Mouse (Mus musculus) MEL (cell line): ENCODE measurements at regions not wholly inside any gene's neighbourhood (a gene's known extent, or its start where the extent isn't known, plus 50 kb on each side); places are given as distances from the start of the nearest gene placed in this dataset.

ENCODE experiments used
- DNase-seq: peaks from one replicate; pipeline ENCODE4 v3.0.0; 2011; ENCODE audit warnings: low read depth, low spot score
- H3K27ac ChIP-seq: 2 replicates; pipeline ENCODE4 v1.5.1; 2012; ENCODE audit warnings: low read depth, mild to moderate bottlenecking, control low read depth, low read length, moderate library complexity; ENCODE audit not compliant: control insufficient read depth
- H3K27me3 ChIP-seq, 2 experiments: fragments of 150-350 bp in 1 of 2; sonication (generic) in 1 of 2; 2 replicates each; pipeline ENCODE4 v1.6.1; 2012; ENCODE audit warnings: low read length in 2 of 2, mild to moderate bottlenecking in 2 of 2, improper control_type of control experiment in 1 of 2, moderate library complexity in 1 of 2; ENCODE audit not compliant: insufficient read depth in 2 of 2, control insufficient read depth in 1 of 2
- H3K36me3 ChIP-seq, 2 experiments: 2 replicates each; pipeline ENCODE4 v1.6.1; 2012 to 2014; ENCODE audit warnings: low read length in 2 of 2, improper control_type of control experiment in 1 of 2, inconsistent platforms in 1 of 2, mild to moderate bottlenecking in 1 of 2; ENCODE audit not compliant: insufficient read depth in 2 of 2, control insufficient read depth in 1 of 2
- H3K4me1 ChIP-seq, 2 experiments: fragments of 150-350 bp in 1 of 2; sonication (generic) in 1 of 2; 2 replicates each; pipeline ENCODE4 v1.6.1; 2012; ENCODE audit warnings: low read length in 2 of 2, improper control_type of control experiment in 1 of 2, mild to moderate bottlenecking in 1 of 2; ENCODE audit not compliant: insufficient read depth in 2 of 2, control insufficient read depth in 1 of 2
- H3K4me3 ChIP-seq, 2 experiments: fragments of 150-350 bp in 1 of 2; sonication (generic) in 1 of 2; 2 replicates each; pipeline ENCODE4 v1.5.1; 2012; ENCODE audit warnings: low read depth in 2 of 2, low read length in 2 of 2, mild to moderate bottlenecking in 2 of 2, moderate library complexity in 2 of 2, control low read depth in 1 of 2, improper control_type of control experiment in 1 of 2; ENCODE audit not compliant: control insufficient read depth in 1 of 2, insufficient read depth in 1 of 2
- H3K79me2 ChIP-seq: 2 replicates; pipeline ENCODE4 v1.6.1; 2012; ENCODE audit warnings: mild to moderate bottlenecking, low read length, moderate library complexity; ENCODE audit not compliant: control insufficient read depth, poor library complexity, insufficient read depth
- H3K9ac ChIP-seq: 2 replicates; pipeline ENCODE4 v1.6.1; 2012; ENCODE audit warnings: low read depth, mild to moderate bottlenecking, control low read depth, low read length, moderate library complexity; ENCODE audit not compliant: control insufficient read depth, poor library complexity, severe bottlenecking
- H3K9me3 ChIP-seq: fragments of 150-350 bp; sonication (generic); replicated peaks from 2 replicates; pipeline ENCODE4 v1.6.1; 2012; ENCODE audit warnings: mild to moderate bottlenecking, low read length, improper control_type of control experiment, moderate library complexity; ENCODE audit not compliant: insufficient read depth
- CTCF ChIP-seq, 3 experiments: IDR thresholded peaks in 2 of 3; conservative IDR thresholded peaks in 1 of 3; 2 replicates each; pipeline ENCODE4 v1.5.1; 2011 to 2012; ENCODE audit warnings: low read length in 3 of 3, low read depth in 2 of 3, mild to moderate bottlenecking in 2 of 3, improper control_type of control experiment in 1 of 3, inconsistent platforms in 1 of 3, mixed read lengths in 1 of 3, moderate library complexity in 1 of 3; ENCODE audit not compliant: control insufficient read depth in 1 of 3, insufficient read depth in 1 of 3, poor library complexity in 1 of 3, severe bottlenecking in 1 of 3
- E2F4 ChIP-seq: IDR thresholded peaks from 2 replicates; pipeline ENCODE4 v1.6.1; 2011; ENCODE audit warnings: low read depth, low read length, improper control_type of control experiment, borderline replicate concordance
- HCFC1 ChIP-seq: IDR thresholded peaks from 2 replicates; pipeline ENCODE4 v1.6.1; 2012; ENCODE audit warnings: low read depth, mild to moderate bottlenecking, inconsistent platforms, low read length, improper control_type of control experiment, moderate library complexity
- KAT2A ChIP-seq: conservative IDR thresholded peaks from 2 replicates; pipeline ENCODE4 v1.6.1; 2012; ENCODE audit warnings: low read depth, low read length, improper control_type of control experiment, inconsistent platforms
- MAX ChIP-seq: IDR thresholded peaks from 2 replicates; pipeline ENCODE4 v1.6.1; 2011; ENCODE audit warnings: low read length, improper control_type of control experiment
- MYB ChIP-seq: IDR thresholded peaks from 2 replicates; pipeline ENCODE4 v1.6.1; 2011; ENCODE audit warnings: mild to moderate bottlenecking, low read depth, low read length, improper control_type of control experiment
- MYC ChIP-seq: IDR thresholded peaks from 2 replicates; pipeline ENCODE4 v1.6.1; 2011; ENCODE audit warnings: low read depth, mild to moderate bottlenecking, low read length, improper control_type of control experiment, moderate library complexity
- NRF1 ChIP-seq: IDR thresholded peaks from 2 replicates; pipeline ENCODE4 v1.6.1; 2014; ENCODE audit warnings: low read depth, mild to moderate bottlenecking, inconsistent platforms, low read length, improper control_type of control experiment, moderate library complexity; ENCODE audit not compliant: poor library complexity, insufficient read depth, severe bottlenecking
- POLR2A ChIP-seq, 2 experiments: IDR thresholded peaks; 2 replicates each; pipeline ENCODE4 v1.6.1; 2011 to 2012; ENCODE audit warnings: low read length in 2 of 2, mild to moderate bottlenecking in 2 of 2, control low read depth in 1 of 2, improper control_type of control experiment in 1 of 2, low read depth in 1 of 2, moderate library complexity in 1 of 2; ENCODE audit not compliant: control insufficient read depth in 1 of 2, insufficient read depth in 1 of 2, poor library complexity in 1 of 2
- POLR2AphosphoS5 ChIP-seq: IDR thresholded peaks from 2 replicates; pipeline ENCODE4 v1.6.1; 2012; ENCODE audit warnings: low read depth, borderline replicate concordance, mild to moderate bottlenecking, inconsistent platforms, low read length, moderate library complexity, mixed read lengths
- RAD21 ChIP-seq: IDR thresholded peaks from 2 replicates; pipeline ENCODE4 v1.6.1; 2011; ENCODE audit warnings: mild to moderate bottlenecking, low read depth, low read length, improper control_type of control experiment
- RCOR1 ChIP-seq: IDR thresholded peaks from 2 replicates; pipeline ENCODE4 v1.6.1; 2012; ENCODE audit warnings: low read depth, mild to moderate bottlenecking, inconsistent platforms, low read length, improper control_type of control experiment
- SIN3A ChIP-seq: IDR thresholded peaks from 2 replicates; pipeline ENCODE4 v1.6.1; 2012; ENCODE audit warnings: low read length, improper control_type of control experiment, inconsistent platforms
- TBP ChIP-seq: IDR thresholded peaks from 2 replicates; pipeline ENCODE4 v1.8.0; 2011; ENCODE audit warnings: low read depth, low read length, improper control_type of control experiment
- TCF12 ChIP-seq: IDR thresholded peaks from 2 replicates; pipeline ENCODE4 v1.6.1; 2014; ENCODE audit warnings: low read depth, mild to moderate bottlenecking, inconsistent platforms, low read length, improper control_type of control experiment, moderate library complexity
- UBTF ChIP-seq: IDR thresholded peaks from 2 replicates; pipeline ENCODE4 v1.6.1; 2012; ENCODE audit warnings: low read depth, mild to moderate bottlenecking, inconsistent platforms, low read length, improper control_type of control experiment, moderate library complexity, borderline replicate concordance; ENCODE audit not compliant: insufficient read depth
- USF1 ChIP-seq: IDR thresholded peaks from 2 replicates; pipeline ENCODE4 v1.6.1; 2014; ENCODE audit warnings: low read depth, mild to moderate bottlenecking, inconsistent platforms, low read length, improper control_type of control experiment, moderate library complexity
- ZMIZ1 ChIP-seq: IDR thresholded peaks from 2 replicates; pipeline ENCODE4 v1.6.1; 2012; ENCODE audit warnings: low read depth, mild to moderate bottlenecking, inconsistent platforms, low read length, improper control_type of control experiment, moderate library complexity

GRCm38 (mm10) chr2:147699524-147700081 is 337.9 kb downstream of the Pax1 start:
- Histone ChIP-seq H3K9ac (no peak overlapping the region), H3K27me3 (no peaks in the 10 kb centered on the region), H3K27ac (no peak overlapping the region), H3K79me2 (no peaks in the 10 kb centered on the region), H3K9me3 (no peaks in the 10 kb centered on the region; the same call in 1 of the 2 replicates), H3K4me1 (no peaks in the 10 kb centered on the region), H3K4me3 (no peak overlapping the region), H3K36me3 (no peaks in the 10 kb centered on the region)
- TF ChIP-seq POLR2A (IDR thresholded peaks at IDR 0.05; ENCODE audit: control insufficient read depth in 1 of 2, insufficient read depth in 1 of 2, low read depth in 1 of 2, low read length in 2 of 2, poor library complexity in 1 of 2) (no peak), KAT2A (no peak), HCFC1 (no peak), SIN3A (no peak), MYB (no peak), TBP (no peak), USF1 (no peak), ZMIZ1 (no peak)
- no peak for DNase-seq

GRCm38 (mm10) chr2:147691896-147692295 is 330.2 kb downstream of the Pax1 start:
- Histone ChIP-seq H3K36me3 (no peaks in the 10 kb centered on the region), H3K27me3 (no peaks in the 10 kb centered on the region), H3K79me2 (no peaks in the 10 kb centered on the region), H3K27ac (no peak overlapping the region), H3K9me3 (no peaks in the 10 kb centered on the region), H3K9ac (no peak overlapping the region), H3K4me3 (no peak overlapping the region), H3K4me1 (no peaks in the 10 kb centered on the region)
- DNase-seq = no peak
- TF ChIP-seq TCF12 = no peak
- no peak for TF ChIP-seq CTCF (IDR thresholded peaks at IDR 0.05 in 2 of 3, conservative IDR thresholded peaks at IDR 0.05 in 1 of 3; ENCODE audit: control insufficient read depth in 1 of 3, insufficient read depth in 1 of 3, low read depth in 2 of 3, low read length in 3 of 3, poor library complexity in 1 of 3, severe bottlenecking in 1 of 3)
- no peak for TF ChIP-seq KAT2A
- TF ChIP-seq MAX = no peak
- TF ChIP-seq MYB = no peak
- TF ChIP-seq UBTF = no peak
- TF ChIP-seq E2F4 = no peak
- no peak for TF ChIP-seq POLR2AphosphoS5
- TF ChIP-seq NRF1 = no peak
- TF ChIP-seq SIN3A = no peak
- no peak for TF ChIP-seq RCOR1
- no peak for TF ChIP-seq RAD21
- TF ChIP-seq MYC = no peak
